Mouse (Mus musculus) stomach, embryonic 15.5 days (tissue): ENCODE data around the gene Lzts3. TPM values are rescaled to one million over a fixed set of nuclear protein-coding genes. Genes with fewer than 3 reads are reported as not detected.

ENCODE experiments used
- ATAC-seq: fragments of 200-750 bp; cut with Nextera tagmentation; 2 replicates; pipeline ENCODE4 v1.8.0; 2017; ENCODE audit warnings: low read depth, moderate number of reproducible peaks, moderate TSS enrichment; ENCODE audit not compliant: insufficient read depth, low FRiP score
- H3K27ac ChIP-seq: fragments of 300-500 bp; sonication (generic); 2 replicates; pipeline ENCODE4 v1.5.1; 2015; ENCODE audit warnings: mild to moderate bottlenecking, inconsistent platforms
- H3K27me3 ChIP-seq: fragments of 300-500 bp; sonication (generic); replicated peaks from 2 replicates; pipeline ENCODE4 v1.6.1; 2015; ENCODE audit warnings: inconsistent platforms
- H3K36me3 ChIP-seq: fragments of 300-500 bp; sonication (generic); 2 replicates; pipeline ENCODE4 v1.6.1; 2015; ENCODE audit warnings: inconsistent platforms
- H3K4me1 ChIP-seq: fragments of 300-500 bp; sonication (generic); 2 replicates; pipeline ENCODE4 v1.6.1; 2015; ENCODE audit warnings: inconsistent platforms
- H3K4me2 ChIP-seq: fragments of 300-500 bp; sonication (generic); 2 replicates; pipeline ENCODE4 v1.6.1; 2015; ENCODE audit warnings: mild to moderate bottlenecking, inconsistent platforms
- H3K4me3 ChIP-seq: fragments of 300-500 bp; sonication (generic); replicated peaks from 2 replicates; pipeline ENCODE4 v1.5.1; 2015; ENCODE audit warnings: inconsistent platforms
- H3K9ac ChIP-seq: fragments of 300-500 bp; sonication (generic); 2 replicates; pipeline ENCODE4 v1.6.1; 2015; ENCODE audit warnings: inconsistent platforms
- H3K9me3 ChIP-seq: fragments of 300-500 bp; sonication (generic); 2 replicates; pipeline ENCODE4 v1.6.1; 2016; ENCODE audit warnings: inconsistent platforms
- WGBS: fragments of 180-500 bp; shearing (Covaris S2); methylation state at CpG from one replicate; pipeline ENCODE4 v1.1.7; 2015; 5-methylcytosine and 5-hydroxymethylcytosine counted together
- polyA plus RNA-seq: library from polyadenylated mRNA; unstranded; fragments of >200 nt; fragmentation: Nextera tagmentation; extraction: Ambion mirVana; gene quantifications from 2 replicates; pipeline ENCODE4 v1.2.1, GENCODE M21; 2015

Lzts3 gene
- polyA plus RNA-seq, result 9.9 and 11.9 TPM in 2 replicates

DNA sequence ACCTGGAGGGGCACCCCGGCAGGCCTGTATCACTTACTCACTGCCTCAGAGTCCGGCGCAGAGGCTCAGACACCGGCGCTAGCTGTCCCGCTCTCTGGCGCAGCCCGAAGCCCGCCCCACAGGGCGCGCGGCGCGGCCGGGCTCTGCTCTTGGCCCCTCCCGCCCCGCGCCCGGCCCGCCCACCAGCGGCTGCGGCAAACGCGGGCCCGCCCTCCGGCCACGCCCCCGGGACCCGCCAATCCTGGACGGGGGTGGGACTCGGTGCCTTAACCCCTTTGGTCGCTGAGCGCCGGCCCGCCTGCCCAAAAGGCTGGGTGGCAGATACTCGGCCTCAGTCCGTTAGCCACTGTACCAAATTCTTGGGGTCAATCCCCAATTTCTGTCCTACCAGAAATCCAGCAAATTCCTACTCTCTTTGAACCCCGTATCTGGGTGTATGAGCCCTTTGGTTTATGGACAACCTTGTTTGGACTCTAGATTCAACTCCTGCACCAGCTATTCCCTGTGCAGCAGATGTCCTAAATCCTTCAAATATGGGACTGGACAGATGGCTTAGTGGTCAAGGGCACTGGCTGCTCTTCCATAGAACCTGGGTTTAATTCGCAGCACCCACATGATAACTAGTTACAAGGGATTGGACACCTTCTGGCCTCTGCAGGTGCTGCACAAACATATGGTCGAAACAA is at the start of gene Lzts3:
Gene Lzts3, minus strand, starts transcription at position 120 of the 686 bp plus-strand sequence.
- WGBS, result 3% methylated on average over 34 of the region's 40 CpGs
- H3K4me3 ChIP-seq, result peak within 1 kb of the TSS; percentile 73
- H3K27ac ChIP-seq, result 0 out of 2 replicates have a peak within 1 kb of the TSS, but pooled peaks have one; percentile 32
- no peaks in the 10 kb centered on the region for H3K27me3 ChIP-seq
- ATAC-seq, result peak; percentile 92
- H3K9me3 ChIP-seq, result no peaks in the 10 kb centered on the region
- peak within 1 kb of the TSS; percentile 97 for H3K4me2 ChIP-seq
- H3K9ac ChIP-seq, result peak within 1 kb of the TSS; percentile 54
- no peaks in the 10 kb centered on the region for H3K36me3 ChIP-seq
- H3K4me1 ChIP-seq, result peaks cover 7% of the 10 kb centered on the region; the same call in 1 of the 2 replicates

DNA sequence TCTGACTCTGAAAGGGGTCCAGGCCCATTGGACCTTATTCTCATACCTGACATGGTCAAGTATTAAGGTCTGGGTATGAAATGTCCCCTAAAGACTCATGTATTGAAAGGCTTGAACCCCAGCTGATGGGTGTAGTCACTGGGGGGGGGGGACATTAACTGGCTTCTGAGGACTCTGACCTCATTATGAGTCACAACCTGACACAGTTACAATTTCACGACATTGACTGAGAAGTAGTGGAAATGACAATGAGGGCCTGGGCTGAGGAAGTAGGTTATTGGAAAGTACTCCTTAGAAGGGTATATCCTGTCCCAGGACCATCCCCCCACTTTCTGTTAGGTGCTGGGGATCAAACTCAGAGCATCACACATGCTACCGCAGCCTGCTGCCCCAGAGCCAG is 46.4 kb upstream of the Lzts3 start:
- ATAC-seq, result no peak
- Histone ChIP-seq H3K4me2 (no peak overlapping the region), H3K27me3 (no peaks in the 10 kb centered on the region), H3K9me3 (no peaks in the 10 kb centered on the region), H3K27ac (no peak overlapping the region), H3K9ac (no peak overlapping the region), H3K4me1 (no peaks in the 10 kb centered on the region), H3K36me3 (no peaks in the 10 kb centered on the region; the same call in 1 of the 2 replicates), H3K4me3 (no peak overlapping the region)
- 72% methylated on average over 2 of the region's 2 CpGs for WGBS

DNA sequence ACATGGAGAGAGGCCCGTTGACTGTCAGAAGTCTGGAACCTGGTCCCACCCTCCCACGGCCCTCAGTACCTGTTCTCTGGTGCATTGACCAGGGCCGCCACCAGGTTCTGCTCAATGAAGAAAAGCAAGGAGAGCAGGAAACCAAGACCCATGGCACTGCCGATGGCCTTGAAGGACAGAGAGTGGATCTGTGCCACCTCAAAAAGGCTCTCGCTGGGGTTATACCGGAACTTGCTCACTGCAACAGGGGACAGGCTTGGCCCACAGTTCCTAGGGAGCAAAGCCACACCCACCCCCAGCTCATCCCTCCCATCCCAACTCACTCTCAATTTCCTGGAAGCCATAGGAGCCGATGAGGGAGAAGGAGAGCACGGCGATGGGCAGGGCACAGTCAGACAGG is 42.8 kb upstream of the Lzts3 start:
- no peak overlapping the region for H3K9ac ChIP-seq
- peaks cover 11% of the 10 kb centered on the region; the same call in 1 of the 2 replicates for H3K36me3 ChIP-seq
- 86% methylated on average over 9 of the region's 9 CpGs for WGBS
- no peak for ATAC-seq
- H3K4me1 ChIP-seq, result no peaks in the 10 kb centered on the region
- H3K4me2 ChIP-seq, result no peak overlapping the region
- H3K27me3 ChIP-seq, result no peaks in the 10 kb centered on the region
- H3K9me3 ChIP-seq, result no peaks in the 10 kb centered on the region
- H3K27ac ChIP-seq, result no peak overlapping the region
- no peak overlapping the region for H3K4me3 ChIP-seq

DNA sequence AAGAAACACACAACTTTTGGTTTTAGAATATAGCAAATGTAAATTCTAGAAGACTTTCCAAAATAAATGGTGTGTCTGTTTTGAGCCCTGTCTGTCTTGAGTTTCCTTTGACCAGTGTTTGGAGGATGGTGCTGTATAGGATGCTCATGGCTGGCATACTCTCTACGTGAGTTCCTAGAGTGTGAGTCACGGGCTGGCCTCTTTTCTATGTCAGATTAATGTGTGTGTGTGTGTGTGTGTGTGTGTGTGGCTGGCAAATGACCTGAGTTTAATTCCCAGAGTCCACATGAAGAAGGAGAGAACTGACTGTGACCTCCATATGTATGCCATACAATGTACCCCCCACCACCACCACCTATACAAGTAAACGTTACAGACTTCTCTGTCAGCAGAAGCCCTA is 38.9 kb upstream of the Lzts3 start:
- no peak for ATAC-seq
- Histone ChIP-seq H3K4me2 (no peak overlapping the region), H3K4me3 (no peak overlapping the region), H3K36me3 (peaks cover 43% of the 10 kb centered on the region), H3K9me3 (no peaks in the 10 kb centered on the region), H3K27ac (no peak overlapping the region), H3K27me3 (no peaks in the 10 kb centered on the region), H3K9ac (no peak overlapping the region), H3K4me1 (no peaks in the 10 kb centered on the region)
- WGBS, result 84% methylated on average over 3 of the region's 3 CpGs

DNA sequence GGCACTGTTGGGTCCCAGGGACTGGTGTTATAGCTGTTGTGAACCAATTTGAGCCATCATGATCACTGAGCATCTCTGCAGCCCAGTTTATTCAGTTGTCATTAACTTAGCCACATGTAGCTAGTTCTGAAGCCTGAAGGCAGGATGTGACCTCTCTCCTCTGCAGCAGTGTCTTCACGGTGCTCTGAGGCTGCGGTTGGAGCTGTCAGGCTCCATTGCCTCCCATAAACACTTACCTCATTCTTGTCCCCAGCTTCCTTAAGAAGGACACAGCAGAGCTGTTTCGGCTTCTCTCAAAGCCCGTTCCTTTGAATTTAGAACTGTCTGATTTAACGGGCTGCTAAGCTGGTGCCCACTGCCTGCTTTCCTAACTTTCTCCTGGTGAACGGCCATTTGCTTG is 37.3 kb upstream of the Lzts3 start:
- Histone ChIP-seq H3K27ac (no peak overlapping the region), H3K9ac (no peak overlapping the region), H3K4me2 (no peak overlapping the region), H3K27me3 (no peaks in the 10 kb centered on the region), H3K36me3 (peaks cover 53% of the 10 kb centered on the region), H3K4me3 (no peak overlapping the region), H3K9me3 (no peaks in the 10 kb centered on the region), H3K4me1 (no peaks in the 10 kb centered on the region)
- WGBS, result 91% methylated on average over 6 of the region's 6 CpGs
- no peak for ATAC-seq

DNA sequence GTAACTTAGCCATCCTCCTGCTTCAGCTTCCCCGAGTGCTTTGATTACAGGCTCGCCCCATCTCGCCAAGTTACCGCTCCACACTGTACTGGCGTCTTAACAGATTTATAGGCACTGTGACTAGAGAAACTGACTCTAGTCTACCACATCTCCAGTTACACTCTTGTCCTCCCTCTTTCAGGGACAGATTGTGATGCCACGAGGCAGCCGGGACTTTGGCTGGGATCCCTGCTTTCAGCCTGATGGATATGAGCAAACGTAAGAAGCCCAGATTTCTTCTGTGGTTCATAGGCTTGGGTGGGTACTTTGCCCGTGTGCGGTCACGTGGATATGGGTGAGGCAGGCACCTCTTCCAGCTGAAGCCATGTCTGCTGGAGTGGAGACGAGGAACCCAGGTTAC is 36.6 kb upstream of the Lzts3 start:
- Histone ChIP-seq H3K9me3 (no peaks in the 10 kb centered on the region), H3K4me3 (no peak overlapping the region), H3K4me1 (no peaks in the 10 kb centered on the region), H3K27ac (no peak overlapping the region), H3K36me3 (peaks cover 57% of the 10 kb centered on the region), H3K9ac (no peak overlapping the region), H3K4me2 (no peak overlapping the region), H3K27me3 (no peaks in the 10 kb centered on the region)
- 92% methylated on average over 12 of the region's 12 CpGs for WGBS
- no peak for ATAC-seq

DNA sequence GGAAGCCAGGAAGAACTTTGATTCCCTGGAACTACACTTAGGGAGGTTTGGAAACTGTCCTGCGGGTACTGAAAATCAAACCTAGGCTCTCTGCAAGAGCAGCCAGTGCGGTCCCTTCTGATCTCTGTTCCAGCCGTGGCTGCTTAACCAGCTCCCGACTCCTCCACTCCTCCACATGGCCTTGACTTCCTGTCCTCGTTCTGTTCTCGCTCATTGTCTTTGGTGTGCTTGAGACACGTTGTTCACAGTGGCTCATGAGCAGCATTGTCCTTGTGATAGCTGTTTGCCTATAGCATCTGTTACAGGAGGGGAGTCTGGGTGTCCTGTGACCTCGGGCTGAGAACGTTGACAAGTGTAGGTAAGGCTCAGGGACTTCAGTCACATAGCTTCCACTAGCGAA is 34.6 kb upstream of the Lzts3 start:
- Histone ChIP-seq H3K4me1 (no peaks in the 10 kb centered on the region), H3K9ac (no peak overlapping the region), H3K4me2 (no peak overlapping the region), H3K4me3 (no peak overlapping the region), H3K9me3 (no peaks in the 10 kb centered on the region), H3K36me3 (peaks cover 64% of the 10 kb centered on the region), H3K27ac (no peak overlapping the region), H3K27me3 (no peaks in the 10 kb centered on the region)
- 86% methylated on average over 10 of the region's 10 CpGs for WGBS
- ATAC-seq, result no peak

DNA sequence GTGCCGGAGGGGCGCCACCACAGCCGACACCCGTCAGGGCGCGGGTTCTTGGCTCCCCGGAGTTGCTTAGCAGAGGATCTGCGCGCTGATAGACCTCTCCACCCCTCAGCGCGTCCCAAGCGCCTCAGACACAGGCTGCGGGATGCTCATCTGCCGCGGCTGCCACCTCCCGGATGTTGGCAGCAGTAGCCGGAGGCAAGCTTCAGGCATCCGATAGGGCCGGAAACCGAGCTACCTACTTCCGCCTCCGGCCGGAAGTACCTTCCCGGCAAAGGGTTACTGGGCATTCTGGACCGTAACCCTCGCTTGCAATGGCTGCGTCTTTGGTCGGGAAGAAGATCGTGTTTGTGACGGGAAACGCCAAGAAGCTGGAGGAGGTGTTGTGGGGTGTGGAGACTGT is 25.0 kb upstream of the Lzts3 start, which contains the start of gene Itpa:
Gene Itpa, plus strand, starts transcription at position 52 of the 400 bp plus-strand sequence.
- peak within 1 kb of the TSS; percentile 91 for H3K4me2 ChIP-seq
- peak within 1 kb of the TSS; percentile 86 for H3K27ac ChIP-seq
- peaks cover 16% of the 10 kb centered on the region; the same call in 1 of the 2 replicates for H3K36me3 ChIP-seq
- H3K9ac ChIP-seq, result peak within 1 kb of the TSS; percentile 39; the same call in 1 of the 2 replicates
- H3K9me3 ChIP-seq, result no peaks in the 10 kb centered on the region
- 1% methylated on average over 31 of the region's 31 CpGs for WGBS
- peak; percentile 70 for ATAC-seq
- peaks cover 26% of the 10 kb centered on the region for H3K4me1 ChIP-seq
- H3K27me3 ChIP-seq, result no peaks in the 10 kb centered on the region
- H3K4me3 ChIP-seq, result peak within 1 kb of the TSS; percentile 73

DNA sequence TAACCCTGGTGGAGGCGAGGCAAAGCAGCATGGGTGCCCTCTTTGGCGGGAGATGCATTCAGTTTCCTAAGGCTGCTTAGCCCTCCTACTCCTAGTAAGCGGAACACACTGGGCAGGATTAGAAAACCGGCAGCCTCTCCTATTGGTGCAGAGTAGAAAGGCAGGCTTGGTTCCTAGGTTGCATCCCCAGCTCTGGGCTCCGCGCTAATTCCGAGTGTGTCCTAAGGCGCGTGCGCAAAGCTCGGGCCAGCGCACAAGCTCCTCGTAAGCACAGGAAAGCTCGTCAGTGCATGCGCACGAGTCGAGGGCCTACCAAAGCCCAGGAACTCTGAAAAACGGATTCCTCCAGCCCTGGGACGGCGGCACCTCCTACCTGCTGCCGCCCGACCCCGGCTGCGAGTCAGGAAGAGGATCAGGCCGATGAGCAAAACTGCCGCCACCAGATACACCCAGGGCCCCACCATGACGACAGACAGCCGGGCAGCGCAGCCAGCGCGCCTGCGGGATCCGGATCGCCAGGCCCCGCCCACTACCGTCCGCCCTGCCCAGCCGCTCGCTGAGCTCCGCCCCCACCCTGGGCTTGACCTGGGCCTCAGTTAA is 21.6 kb upstream of the Lzts3 start, which contains the start of gene Ddrgk1:
Gene Ddrgk1, minus strand, starts transcription at position 558 of the 600 bp plus-strand sequence.
- ATAC-seq, result peak; percentile 95
- peak within 1 kb of the TSS; percentile 73 for H3K4me2 ChIP-seq
- peak within 1 kb of the TSS; percentile 69 for H3K4me3 ChIP-seq
- WGBS, result under 1% methylated on average over 40 of the region's 40 CpGs
- H3K9me3 ChIP-seq, result no peaks in the 10 kb centered on the region
- H3K4me1 ChIP-seq, result peaks cover 23% of the 10 kb centered on the region
- H3K36me3 ChIP-seq, result peaks cover 23% of the 10 kb centered on the region; the same call in 1 of the 2 replicates
- H3K27ac ChIP-seq, result peak within 1 kb of the TSS; percentile 99
- peak within 1 kb of the TSS; percentile 66; the same call in 1 of the 2 replicates for H3K9ac ChIP-seq
- no peaks in the 10 kb centered on the region for H3K27me3 ChIP-seq

DNA sequence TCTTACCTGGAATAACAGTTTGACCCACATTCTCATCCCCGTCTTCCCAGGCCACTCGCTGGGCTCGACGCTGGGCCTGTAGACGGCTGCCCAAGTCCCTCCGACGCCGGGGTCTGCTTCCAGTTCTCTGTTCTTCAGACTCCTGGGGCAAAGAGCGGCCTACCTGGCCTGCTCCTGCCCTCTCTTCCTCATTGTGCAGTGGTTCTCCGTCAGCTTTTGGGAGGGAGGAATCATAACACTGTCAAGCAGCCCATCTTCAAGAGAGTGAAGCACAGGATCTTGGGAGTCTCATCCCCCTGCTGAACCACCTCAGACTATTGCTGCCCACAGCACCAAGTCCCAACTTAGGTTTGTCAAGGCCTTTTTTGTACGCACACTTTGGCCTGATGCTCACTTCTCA is 20.7 kb upstream of the Lzts3 start:
- Histone ChIP-seq H3K27me3 (no peaks in the 10 kb centered on the region), H3K9ac (peak overlapping the region; percentile 66; the same call in 1 of the 2 replicates), H3K9me3 (no peaks in the 10 kb centered on the region), H3K4me2 (peak overlapping the region; percentile 73), H3K27ac (no peak overlapping the region), H3K36me3 (peaks cover 31% of the 10 kb centered on the region; the same call in 1 of the 2 replicates), H3K4me1 (peaks cover 21% of the 10 kb centered on the region), H3K4me3 (peak overlapping the region; percentile 69)
- 89% methylated on average over 11 of the region's 11 CpGs for WGBS
- ATAC-seq, result no peak

DNA sequence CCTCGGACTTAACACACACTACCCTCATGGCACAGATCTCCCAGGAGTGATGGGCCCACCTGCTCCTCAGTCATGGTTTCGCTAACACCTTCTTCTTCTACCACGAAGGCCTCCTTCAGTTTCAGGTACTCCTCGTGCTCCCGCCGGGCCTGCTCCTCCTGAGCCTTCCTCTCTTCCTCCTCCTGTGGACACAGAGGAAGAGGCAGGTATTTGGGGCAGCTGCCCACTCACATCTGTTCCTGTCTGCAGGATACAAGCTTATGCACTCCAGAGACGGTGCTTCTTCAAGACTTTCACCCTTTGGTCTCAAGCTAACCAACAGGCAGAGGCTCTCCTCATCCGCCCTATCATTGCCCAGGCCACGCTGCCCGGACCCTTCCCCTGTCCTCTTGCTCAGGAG is 15.9 kb upstream of the Lzts3 start:
- no peaks in the 10 kb centered on the region for H3K27me3 ChIP-seq
- peaks cover 7% of the 10 kb centered on the region for H3K4me1 ChIP-seq
- H3K4me2 ChIP-seq, result no peak overlapping the region
- H3K36me3 ChIP-seq, result peaks cover 66% of the 10 kb centered on the region
- H3K4me3 ChIP-seq, result no peak overlapping the region
- no peaks in the 10 kb centered on the region for H3K9me3 ChIP-seq
- H3K27ac ChIP-seq, result no peak overlapping the region
- ATAC-seq, result no peak
- WGBS, result 92% methylated on average over 10 of the region's 10 CpGs
- H3K9ac ChIP-seq, result no peak overlapping the region

DNA sequence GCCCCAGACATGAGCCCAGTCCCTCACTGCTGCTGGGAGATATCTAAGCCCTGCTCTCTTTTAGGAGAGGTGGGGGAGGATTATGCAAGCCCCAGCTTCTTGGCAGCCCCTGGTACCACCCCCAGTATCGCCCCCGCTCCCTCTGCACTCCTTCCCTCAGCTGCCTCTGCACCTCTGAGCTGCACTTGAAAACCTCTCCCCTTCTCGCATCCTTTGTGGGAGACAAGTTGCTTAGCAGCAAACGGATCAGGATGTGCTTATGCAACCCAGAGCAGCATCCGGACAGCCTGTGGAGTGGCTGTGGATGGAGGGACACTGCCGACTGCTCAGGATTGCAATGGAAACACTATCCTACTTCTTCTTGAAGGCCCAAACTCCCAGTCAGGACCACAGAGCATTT is 14.9 kb upstream of the Lzts3 start:
- no peaks in the 10 kb centered on the region for H3K9me3 ChIP-seq
- no peak overlapping the region for H3K4me3 ChIP-seq
- no peak overlapping the region for H3K4me2 ChIP-seq
- 86% methylated on average over 6 of the region's 6 CpGs for WGBS
- H3K9ac ChIP-seq, result no peak overlapping the region
- H3K36me3 ChIP-seq, result peaks cover 70% of the 10 kb centered on the region
- no peak overlapping the region for H3K27ac ChIP-seq
- H3K27me3 ChIP-seq, result no peaks in the 10 kb centered on the region
- no peaks in the 10 kb centered on the region for H3K4me1 ChIP-seq
- no peak for ATAC-seq
